Mouse (Mus musculus): ENCODE data around the gene Dlx1.

The Dlx1 gene

DNA sequence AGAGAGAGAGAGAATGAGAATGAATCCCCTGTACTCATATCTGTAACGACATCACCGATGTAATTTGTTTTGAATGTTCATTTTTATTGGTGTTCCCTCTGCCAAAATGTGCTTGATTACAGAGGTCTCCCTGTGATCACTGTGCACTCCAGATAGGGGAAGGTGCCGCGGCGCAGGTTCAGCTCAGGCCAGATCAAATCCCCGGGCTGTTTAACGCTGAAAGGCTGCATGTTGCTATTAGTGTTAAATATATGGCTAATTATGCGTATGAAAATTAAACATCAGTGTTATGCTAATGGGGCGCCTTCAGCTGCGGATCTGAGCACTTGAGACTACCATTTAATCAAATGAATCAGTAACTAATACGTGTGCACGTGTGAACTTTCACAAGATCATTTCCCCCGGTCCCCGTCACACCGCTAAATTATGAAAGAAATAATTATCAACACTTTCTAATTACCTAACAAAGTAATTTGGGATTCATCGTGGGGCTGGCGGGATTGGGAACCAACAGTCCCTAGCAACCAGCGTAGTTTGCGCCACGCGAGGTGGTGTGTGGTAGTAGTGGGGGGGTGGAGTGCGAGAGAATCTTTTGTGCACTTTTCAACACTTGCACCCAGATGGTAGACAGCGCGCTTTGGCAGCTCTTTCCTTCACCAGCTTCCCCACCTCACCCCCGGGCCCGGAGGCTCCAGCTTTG, at the start of gene Dlx1:
Gene Dlx1 (plus strand): TSS at position 100 of the 700 bp plus-strand sequence.
- DNase-seq = no peak

DNA sequence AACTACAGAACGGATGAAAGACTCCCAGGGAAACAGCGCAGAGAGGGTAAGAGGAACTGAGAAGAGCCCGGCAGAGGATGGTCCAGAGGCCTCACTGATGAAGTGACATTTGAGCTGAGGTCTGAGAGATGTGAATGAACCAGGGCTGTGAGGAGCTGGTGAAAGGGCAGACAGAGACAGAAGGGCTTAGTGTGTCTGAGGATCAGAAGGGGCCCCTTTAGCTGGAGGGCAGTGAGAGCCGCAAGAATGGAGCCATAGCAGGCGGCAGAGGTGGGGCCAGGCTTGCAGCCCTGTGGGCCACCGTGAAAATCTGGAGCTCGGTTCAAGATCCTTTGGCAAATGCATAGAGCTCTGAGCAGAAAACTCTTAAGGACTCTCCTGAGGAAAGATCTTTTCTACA, 48.0 kb upstream of the Dlx1 start:
- DNase-seq = no peak

DNA sequence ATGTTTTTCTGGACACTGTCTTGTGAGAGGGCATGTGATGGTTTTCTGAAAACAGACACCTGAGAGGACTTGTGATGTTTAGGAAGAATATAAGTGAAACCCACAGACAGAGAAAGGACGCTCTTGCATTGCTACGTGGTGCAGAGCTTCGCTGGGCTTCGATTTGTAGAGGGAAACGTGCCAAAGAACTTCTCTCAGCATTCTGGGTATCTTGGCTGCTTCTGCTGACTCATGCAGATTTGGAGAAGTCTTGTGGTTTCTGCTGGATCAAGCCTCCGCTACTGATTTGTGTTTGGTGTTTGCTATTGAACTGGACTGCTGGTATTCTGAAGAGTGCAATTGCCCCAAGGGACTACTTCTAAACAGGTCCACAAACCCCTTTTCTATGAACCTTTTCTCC, 46.1 kb upstream of the Dlx1 start:
- DNase-seq = no peak

DNA sequence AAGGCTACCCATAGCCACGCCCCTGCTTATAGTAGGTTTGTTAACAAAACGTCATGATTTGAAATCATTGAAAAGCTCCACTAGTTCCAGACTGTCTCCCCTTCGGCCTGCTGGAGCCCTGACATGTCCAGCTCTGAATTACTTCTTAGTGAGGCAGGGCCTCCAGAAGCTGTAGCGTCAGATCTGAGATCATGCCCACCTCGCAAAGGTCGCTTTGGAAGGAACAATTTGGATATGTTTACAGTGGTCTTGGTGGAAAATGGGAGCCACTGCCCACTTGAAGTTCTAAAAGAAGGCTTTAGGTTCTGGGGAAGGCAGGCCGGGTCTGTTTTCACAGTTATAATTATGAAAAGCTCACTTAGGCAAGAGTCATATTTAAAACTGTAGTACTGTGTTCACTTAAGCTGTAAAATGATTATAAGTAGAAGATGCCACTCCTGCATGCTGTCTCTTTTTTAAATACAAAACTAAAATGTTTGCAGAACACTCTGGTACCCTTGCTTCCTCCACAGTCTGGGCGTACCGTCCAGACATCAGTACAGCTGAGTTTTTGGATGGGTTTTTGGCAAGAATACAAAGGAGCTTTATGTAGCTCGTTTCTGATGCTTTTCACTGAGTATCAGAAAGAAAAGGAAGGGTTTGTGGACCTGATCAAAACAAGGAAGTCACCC, 44.7 kb upstream of the Dlx1 start:
- DNase-seq = no peak

DNA sequence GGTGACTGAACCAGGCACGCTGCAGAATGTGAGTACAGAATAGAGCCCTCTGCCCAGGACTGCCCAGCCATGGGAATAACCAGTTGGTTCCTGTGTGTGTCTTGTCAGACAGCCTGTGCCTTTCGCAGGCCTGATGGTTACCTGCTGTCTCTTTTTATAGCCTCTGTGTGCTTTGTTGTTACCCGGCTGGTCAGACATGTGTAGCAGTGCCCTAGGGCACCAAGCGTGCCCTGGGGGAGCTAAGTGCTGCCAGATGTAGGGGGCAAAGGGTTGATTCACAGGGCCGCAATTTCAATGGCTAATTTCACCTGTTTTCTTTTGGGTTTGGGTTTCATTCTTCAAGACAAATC, 44.2 kb upstream of the Dlx1 start:
- DNase-seq = no peak

DNA sequence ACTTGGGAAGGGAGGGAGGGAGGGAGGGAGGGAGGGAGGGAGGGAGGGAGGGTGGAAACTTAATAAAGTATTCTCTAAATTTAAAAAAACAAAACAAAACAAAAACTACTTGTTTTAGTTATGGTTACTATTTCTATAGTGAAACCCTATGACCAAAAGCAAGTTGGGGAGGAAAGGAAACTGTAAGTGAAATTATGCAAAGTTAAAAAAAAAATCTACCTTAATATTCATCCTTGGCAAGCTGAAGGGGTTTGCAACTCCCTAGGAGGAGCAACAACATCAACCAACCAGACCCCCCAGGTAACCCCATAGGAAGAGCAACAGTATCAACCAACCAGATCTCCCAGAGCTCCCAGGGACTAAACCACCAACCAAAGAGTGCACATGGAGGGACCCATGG, 36.6 kb upstream of the Dlx1 start:
- DNase-seq = no peak

DNA sequence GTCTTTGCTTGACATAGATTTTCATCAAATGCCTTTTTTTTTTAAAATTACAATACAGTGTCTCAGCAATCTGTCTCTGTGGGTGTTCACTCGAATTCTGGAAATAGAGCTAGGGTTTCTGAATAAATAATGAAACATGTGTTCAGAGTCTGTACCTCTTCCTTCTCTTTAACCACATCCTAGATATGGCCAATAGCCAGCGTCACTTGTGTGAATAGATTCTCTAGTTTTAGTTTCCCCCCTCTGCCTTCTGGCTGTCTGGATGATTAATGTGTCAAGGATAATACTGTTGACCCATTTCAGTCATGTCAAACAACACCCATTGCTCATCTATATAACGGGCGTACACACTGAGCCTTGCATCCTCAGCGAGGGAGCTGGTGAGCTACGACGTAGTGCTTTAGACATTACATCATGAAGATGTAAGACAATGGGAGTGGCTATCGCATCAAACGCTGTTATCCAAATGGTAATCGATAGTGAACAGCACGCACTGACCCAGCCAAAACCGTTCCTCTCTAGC, 34.7 kb upstream of the Dlx1 start:
- no peak for DNase-seq

DNA sequence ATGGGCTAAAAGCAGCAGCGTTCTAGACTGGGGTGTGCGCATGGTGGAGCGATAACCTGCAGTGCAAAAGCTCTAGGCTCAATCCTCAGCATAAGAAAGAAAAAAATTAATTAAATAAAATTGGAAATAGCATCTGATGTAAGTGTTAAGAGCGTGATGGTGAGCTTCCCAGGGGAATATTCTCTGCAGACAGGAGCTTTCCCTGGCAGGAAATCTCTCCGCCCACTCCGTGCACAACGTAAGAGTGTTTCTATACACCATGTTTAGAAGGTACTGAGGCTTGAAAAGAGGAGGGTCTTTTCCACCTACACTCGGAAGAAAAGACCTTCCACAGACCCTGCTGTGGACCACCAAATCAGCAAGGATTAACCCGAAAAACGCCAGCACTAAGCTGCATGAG, 33.4 kb upstream of the Dlx1 start:
- peak; percentile 34 for DNase-seq

DNA sequence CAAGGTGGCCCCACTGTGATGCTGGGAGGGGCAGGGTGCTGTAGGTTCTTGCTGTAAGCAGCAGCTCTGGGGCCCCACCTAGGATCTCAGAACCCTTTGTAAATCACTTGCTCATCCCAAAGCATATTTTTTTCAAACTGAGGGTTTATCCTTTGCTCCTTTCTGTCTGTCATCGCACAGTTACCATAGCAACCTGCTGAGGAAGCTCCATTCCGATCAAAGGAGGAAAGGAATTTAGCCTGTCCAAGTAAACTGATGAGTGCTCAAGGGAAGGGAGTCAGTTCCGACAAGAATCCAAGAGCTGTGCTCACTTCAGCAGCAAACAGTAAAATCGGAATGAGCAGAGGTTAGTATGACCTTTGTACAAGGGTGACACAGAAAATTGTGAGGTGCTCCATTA, 32.9 kb upstream of the Dlx1 start:
- no peak for DNase-seq

DNA sequence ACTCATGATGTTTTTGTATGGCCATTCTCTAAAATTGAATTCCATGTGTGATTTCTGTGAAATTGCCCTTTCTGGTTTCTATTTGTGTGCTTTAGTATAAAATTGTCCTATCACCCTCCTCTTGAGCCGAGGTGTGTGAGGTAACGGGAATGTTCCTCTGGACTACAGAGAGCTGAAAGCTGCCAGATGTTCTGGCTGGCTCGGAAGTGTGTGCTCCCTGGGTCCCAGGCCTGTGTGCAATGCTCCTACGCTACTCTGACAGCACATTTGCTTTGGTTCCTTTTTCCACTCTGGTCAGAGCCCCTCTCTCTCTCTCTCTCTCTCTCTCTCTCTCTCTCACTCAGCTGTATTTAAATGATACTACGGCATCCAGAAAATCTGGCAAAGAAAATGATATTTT, 30.7 kb upstream of the Dlx1 start:
- no peak for DNase-seq

DNA sequence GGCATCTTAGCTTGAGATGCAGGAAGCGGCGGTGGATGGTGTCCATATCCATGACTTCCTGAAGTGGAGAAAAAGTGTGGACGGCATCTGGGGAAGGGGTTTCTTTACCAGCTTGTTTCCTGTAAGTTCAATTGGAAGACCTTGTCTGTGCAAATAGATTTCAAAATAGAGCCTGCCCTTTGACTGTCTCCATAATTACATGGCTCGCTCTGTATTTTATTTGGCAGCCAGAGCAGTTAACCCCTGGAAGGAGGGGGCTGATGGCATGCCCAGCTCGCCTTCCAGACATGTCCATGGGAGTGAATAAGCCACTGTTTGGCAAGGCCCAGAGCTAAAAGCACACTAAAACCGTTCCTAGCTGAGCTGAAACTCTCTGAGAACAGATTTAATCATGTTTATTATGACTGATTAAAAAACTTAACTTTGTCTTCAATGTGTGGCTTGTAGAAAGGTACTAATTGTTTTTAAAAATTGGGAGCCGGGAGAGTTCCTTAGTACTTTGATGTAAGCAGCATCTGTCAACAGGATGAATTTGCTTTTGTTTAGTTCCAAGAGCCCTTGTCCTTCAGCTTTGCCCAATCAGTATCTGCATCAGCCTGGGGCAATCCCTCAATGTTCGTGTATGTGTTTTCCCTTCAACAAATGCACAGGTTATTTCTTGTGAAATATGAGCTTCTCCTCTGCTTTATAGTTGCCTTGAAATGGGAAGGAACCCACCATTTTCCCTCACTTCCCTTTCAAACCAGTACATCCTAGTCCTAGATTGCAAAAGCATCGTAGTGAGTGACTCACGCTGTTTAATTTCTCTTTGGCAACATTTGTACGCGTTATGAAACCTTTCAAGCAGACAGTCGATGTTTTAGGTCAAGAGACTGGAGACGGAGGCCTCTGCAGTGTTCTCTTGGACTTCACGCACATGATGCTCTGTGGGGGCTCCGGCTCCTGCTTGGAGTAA, 28.4 kb upstream of the Dlx1 start:
- DNase-seq = no peak

DNA sequence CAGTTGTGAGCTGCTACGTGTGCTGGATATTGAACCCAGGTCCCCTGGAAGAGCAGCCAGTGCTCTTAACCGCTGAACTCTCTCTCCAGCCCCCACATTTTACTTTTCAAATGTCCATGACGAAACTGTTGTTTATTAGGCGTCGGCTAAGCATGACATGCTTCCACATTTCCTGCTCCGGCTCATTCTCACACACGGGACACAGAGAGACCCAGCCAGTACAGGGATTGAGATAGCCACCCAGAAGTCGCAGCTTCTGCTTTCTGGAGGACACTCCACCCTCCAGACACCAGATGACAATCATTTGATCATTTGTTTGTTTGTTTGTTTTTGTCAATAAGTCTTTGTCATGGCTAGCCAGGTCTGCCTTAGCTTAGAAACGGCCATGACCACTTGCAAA, 23.1 kb upstream of the Dlx1 start:
- no peak for DNase-seq

DNA sequence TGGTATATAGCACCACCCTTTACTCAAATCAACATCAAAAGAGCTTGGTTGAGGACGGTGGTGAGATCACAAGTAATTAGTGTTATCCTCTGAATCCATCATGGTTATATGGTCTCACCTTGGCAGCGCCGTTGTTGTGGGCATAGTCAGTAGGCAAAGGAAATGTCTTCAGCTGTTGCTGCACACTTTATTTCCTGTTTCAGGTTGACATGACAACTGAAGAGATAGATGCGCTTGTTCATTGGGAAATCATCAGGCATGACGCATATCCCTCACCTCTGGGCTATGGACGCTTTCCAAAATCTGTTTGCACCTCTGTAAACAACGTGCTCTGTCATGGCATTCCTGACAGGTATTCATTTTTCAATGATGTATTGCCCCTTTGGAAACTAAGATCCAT, 16.7 kb upstream of the Dlx1 start:
- no peak for DNase-seq

DNA sequence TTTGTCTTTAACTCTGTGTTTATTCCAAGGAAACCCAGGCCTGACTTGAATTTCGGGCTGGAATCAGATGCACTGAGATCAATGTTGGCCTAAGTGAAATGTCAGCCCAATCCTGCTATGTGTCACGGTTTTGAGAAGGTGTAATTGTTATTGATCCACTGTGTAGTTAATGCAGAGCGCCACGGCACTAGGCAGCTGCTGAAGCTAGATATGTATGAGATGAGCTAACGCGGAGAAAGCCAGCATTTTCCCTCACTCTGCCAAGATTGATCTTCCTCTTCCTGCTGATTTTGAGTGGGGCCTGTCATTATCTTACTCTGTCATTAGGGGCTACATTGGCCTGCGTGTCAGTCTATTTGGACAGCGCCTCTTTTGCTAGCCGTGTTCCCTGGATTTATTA, 15.6 kb upstream of the Dlx1 start:
- DNase-seq = no peak

DNA sequence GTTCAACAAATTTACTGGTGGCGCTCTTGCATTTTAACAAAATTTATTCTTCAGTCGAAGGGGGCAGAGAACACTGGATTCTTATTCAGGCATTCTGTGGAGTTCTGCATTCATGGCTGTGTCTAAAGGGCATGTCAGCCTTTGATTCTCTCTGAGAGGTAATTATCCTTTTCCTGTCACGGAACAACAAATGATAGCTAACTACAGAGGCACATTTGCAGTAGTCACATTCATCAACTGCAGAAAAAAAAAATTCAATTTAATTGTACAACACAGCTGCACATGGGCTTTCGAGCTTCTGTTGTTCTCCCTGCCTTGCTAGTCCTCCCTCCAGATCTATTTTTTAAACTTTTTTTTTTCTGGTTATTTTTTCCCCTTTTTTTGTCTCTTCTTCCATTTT, 10.9 kb upstream of the Dlx1 start:
- DNase-seq = no peak

DNA sequence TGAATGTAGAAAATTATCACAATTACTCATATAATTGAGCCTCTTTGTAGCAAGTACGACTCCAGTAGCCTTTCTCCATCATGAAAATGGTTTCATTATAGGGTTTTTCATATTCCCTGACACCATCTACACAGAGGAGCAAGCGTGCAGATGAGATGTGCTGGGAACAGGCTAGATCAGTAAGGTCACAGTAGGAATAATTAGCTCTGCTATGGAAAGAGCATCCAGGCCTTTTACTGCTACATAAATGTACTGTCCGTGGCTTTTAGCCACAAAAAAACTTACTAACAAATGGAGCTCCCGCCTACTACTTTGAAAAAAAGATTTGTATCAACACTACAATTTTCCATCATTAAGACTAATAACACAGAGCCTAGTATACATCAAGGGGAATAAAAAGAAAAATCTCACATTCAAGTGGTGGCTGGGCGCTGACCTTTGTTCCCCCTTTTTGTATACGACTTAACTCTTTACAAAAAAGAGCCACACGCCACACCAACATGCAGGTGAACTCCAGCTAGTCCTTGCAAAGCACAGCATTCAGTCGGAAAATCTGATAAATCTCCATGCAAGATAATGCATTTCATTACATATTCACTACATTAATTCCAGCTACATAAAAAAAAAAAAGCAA, 10.3 kb upstream of the Dlx1 start:
- no peak for DNase-seq

DNA sequence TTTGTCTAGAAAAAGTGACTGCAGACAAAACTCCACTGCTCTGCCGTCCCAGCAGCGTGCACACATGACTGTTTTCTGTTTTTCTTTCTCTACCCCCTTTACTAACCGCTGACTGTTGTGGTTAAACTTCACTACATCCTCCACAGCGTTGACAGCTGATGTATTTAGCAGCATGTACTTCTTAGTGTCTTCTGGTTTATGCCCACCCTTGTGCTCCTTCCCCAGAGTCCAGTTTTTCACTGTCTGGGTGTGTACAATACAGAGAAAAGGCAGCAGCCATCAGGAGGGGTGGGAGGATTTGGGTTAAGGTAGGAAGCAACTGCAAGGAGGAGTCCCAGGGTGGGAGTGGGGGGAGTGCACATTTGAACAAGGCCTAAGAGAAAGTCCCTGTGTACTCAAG, 5.0 kb upstream of the Dlx1 start:
- no peak for DNase-seq

DNA sequence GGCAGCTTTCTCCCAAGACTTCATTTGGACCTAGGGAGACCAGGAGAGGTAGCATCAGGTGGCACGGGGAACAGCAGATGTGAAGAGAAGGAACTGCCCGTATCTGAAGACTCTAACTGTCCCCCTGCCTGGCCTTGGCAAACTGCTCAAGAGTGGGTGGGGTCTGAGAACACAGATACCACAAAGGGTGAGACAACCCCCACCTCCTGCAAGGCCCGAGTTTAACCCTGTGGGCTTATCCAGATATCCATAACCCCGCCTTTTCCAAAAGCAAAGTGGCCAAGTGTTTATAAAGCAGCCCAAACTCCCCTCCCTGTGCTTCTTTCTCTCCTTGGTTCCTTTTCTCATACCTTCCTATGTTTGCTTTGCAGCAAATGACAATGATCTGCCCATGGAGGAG, 4.5 kb upstream of the Dlx1 start:
- no peak for DNase-seq

DNA sequence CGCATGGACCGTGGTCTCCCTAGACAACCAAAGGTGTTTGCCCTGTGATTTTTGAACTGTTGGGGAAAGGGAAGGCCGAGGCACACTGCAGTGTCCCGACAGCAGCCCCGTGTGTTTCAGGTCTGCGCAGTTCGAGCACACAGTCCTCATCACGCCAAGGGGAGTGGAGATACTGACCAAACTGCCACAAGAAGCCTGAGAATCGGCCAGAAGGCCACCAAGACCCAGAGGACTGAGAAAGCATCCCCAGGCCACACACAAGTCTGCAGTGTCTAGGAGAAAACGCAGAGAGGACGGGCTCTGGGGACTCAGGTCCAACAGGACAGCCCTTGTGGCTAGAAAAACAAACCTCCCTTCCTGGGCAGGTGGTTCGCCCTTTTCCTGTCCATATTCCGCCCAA, 3.1 kb upstream of the Dlx1 start:
- DNase-seq = no peak

DNA sequence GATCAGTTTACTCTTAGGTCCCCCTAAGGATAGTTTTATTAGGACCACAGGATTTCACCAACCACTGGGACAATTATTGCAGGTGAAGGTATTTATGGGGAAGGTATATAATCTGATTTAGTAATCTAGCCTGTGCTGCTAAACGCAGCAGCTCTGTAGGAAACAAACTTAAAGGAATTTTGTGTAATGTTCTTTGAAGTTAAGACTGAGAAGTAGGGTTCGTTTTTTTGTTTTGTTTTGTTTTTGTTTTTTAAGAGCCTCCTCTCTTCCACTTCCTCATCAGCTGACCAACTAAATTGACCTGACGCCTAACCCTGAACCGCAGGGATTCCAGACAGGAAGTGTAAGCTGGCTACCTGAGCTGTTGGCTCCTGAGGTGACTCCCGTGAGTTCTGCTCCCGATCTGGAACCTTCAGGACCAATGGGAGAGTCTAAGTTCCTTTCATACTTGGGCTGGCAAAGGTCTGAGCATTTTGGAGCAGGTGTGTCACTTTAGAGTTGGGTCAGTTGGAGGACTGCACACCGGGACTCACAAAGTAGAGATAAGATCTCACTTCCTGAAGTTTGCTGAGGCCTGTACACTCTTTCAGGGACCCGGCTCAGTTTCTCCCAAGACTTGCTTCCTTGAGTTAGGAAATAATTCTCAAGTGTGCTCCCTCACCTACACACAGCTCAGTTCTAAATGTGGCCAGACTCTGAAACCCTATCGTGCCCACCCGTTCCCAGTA, 1.2 kb upstream of the Dlx1 start:
- no peak for DNase-seq

DNA sequence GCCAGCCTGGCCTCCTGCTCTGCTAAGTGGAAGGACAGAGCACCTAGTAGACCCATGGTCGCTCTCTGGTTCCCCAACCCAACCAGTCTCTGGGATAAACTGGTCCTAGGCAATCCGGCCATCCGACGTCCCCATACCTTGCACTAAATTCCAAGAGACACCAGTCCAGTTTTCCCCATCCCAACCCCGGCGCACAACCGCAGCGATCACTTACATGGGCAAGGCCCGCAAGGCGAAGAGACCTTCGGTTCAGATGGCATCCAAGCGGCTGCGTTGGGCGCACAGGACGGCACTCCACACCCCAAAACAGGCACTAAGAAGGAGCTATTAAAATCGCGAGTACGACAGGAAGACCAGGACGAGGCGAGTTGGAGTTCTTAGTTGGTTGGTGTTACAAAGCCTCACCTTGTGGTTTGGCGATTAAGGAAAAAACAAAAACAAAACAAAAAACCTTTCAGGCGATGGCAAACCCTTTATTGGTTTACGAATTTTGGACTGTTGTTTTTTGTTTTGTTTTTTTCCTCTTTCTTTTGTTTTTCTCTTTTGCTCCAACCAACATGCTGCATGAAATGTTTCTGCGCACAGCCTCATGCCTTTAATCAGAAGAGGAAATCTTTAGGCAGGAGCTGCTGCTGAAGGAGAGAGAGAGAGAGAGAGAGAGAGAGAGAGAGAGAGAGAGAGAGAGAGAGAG, 445 bp upstream of the Dlx1 start:
- no peak for DNase-seq

Measured in right cerebral cortex, adult 18-20 months (tissue).